Mouse (Mus musculus): ENCODE results near the gene Olfr69. TPM values are rescaled to one million over a fixed set of nuclear protein-coding genes. Genes with fewer than 3 reads are reported as not detected.
"Not testable (repeated sequence)": the region's sequence is repeated elsewhere in the genome, so short reads cannot be mapped to it uniquely, and the experiment has no call there.

The Olfr69 gene
- not detected in 2 replicates for polyA plus RNA-seq (2015; fragmentation: Nextera tagmentation; extraction: Ambion mirVana)

DNA sequence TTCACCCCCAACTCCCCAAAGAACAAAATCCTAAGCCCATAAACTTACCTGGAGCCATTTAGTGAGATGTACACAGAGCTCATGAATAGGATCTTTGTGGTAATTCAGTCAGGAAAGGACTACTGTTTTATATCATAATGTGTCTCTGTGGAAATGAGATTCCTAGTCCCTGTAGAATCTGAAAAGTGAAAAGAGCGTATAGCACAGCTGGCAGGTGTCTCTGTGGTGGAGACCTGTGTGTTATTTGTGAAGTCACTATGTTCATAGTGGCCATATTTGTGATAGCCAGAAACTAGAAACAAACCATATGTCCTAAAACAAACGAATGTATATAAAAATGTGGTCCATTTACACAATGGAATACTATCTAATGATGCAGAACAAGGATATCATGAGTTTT is at the start of gene Olfr69:
Olfr69 (minus strand) TSS at position 101 of the 400 bp plus-strand sequence.
- no peak within 1 kb of the TSS for H3K4me2 ChIP-seq
- H3K27ac ChIP-seq = no peak within 1 kb of the TSS
- H3K9ac ChIP-seq = no peak within 1 kb of the TSS
- H3K36me3 ChIP-seq = no peaks in the 10 kb centered on the region
- 72% methylated on average over 2 of the region's 2 CpGs for WGBS
- H3K9me3 ChIP-seq = no peaks in the 10 kb centered on the region
- H3K4me3 ChIP-seq (replicated peaks) = no peak within 1 kb of the TSS
- no peaks in the 10 kb centered on the region for H3K27me3 ChIP-seq (replicated peaks)
- no peaks in the 10 kb centered on the region for H3K4me1 ChIP-seq
- ATAC-seq (ENCODE audit: insufficient read depth, low FRiP score, low read depth) = no peak

DNA sequence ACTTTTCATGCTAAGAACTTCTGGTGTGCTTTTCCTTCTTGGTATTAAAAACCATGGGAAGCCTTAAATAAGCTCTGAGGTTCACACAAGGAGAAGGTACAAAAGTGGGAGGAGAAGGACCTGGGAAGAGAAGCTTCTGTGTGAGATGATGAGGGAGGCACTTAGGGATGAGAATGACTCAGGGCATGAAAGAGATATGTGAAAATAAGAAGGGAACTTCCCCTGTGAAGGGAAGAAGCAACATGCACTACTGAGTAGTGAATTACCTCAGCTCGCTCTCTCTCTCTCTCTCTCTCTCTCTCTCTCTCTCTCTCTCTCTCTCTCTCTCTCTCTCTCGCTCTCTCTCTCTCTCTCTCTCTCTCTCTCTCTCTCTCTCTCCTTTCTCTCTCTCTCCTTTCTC is 43.7 kb upstream of the Olfr69 start:
- not testable (repeated sequence) for H3K9me3 ChIP-seq; H3K4me1 ChIP-seq; ATAC-seq (ENCODE audit: insufficient read depth, low FRiP score, low read depth); H3K36me3 ChIP-seq; H3K9ac ChIP-seq; H3K27ac ChIP-seq; H3K4me3 ChIP-seq (replicated peaks); H3K27me3 ChIP-seq (replicated peaks); H3K4me2 ChIP-seq
- 100% methylated on average over 1 of the region's 2 CpGs for WGBS

DNA sequence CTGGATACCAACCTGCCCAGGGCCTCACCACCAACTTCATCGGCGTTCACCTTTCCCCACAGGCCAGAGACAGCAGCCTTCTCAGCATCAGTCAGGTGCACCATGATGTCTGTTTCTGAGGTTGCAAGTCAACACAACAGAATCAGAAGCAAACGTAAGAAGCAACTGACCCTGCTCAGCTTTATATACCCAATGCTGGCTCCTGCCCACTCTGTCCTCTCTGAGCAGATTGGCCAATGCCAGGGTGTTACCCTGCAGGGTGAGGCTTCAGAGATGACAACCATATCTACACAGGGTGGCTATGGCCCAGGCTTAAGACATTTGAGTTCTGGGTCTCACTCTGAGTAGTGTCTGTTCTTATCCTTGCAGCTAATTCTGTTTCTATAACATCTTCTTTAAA is 42.4 kb upstream of the Olfr69 start, which contains the start of gene Hbb-bt:
Hbb-bt (minus strand) TSS at position 231 of the 400 bp plus-strand sequence.
- no peak within 1 kb of the TSS for H3K27ac ChIP-seq
- peak; percentile 93 for ATAC-seq (ENCODE audit: insufficient read depth, low FRiP score, low read depth)
- WGBS = 71% methylated on average over 3 of the region's 3 CpGs

DNA sequence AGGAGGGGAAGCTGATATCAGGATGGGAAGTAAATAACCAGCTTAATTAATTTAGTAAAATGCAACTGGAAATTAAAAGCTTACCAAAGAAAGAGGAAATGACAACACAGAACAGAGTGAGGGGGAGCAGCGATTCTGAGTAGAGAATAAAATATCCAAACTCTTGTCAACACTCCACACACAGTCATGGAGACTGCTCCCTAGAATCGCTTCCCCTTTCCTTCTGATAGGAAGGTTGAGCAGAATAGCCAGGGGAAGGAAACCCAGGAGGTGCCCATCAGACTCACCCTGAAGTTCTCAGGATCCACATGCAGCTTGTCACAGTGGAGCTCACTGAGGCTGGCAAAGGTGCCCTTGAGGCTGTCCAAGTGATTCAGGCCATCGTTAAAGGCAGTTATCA is 41.8 kb upstream of the Olfr69 start:
- H3K9ac ChIP-seq; H3K9me3 ChIP-seq; H3K27ac ChIP-seq; H3K4me2 ChIP-seq; H3K36me3 ChIP-seq; H3K4me1 ChIP-seq; H3K4me3 ChIP-seq (replicated peaks); H3K27me3 ChIP-seq (replicated peaks): not testable (repeated sequence)
- ATAC-seq (ENCODE audit: insufficient read depth, low FRiP score, low read depth) = peak; percentile 19; the same call in 1 of the 2 replicates
- WGBS = no CpG with 5 or more reads among the region's 3 CpGs

More for the DNA sequence above, 42.4 kb upstream of the Olfr69 start, which contains the start of gene Hbb-bt:
- H3K36me3 ChIP-seq = no peaks in the 10 kb centered on the region
- no peak within 1 kb of the TSS for H3K9ac ChIP-seq
- no peaks in the 10 kb centered on the region for H3K27me3 ChIP-seq (replicated peaks)
- no peak within 1 kb of the TSS for H3K4me2 ChIP-seq
- no peaks in the 10 kb centered on the region for H3K9me3 ChIP-seq
- H3K4me1 ChIP-seq = no peaks in the 10 kb centered on the region
- no peak within 1 kb of the TSS for H3K4me3 ChIP-seq (replicated peaks)

DNA sequence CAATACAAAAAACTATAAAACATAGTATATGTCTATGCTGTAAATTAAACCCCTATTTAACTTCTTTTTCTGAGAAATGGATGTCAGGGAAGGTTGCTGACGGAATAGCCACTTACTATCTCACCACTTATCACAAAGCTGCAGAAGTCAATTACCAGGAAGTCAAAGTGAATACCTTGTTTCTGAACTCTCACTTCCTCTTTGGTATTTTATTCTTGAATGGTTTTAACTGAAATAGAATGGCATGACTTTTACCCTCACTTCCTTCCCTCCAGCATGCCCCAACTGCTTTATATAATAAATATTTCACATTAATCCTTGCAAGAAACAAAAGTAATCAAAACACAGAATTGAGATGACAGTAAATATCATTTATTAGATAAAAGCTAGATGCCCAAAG is 40.8 kb upstream of the Olfr69 start:
- H3K4me3 ChIP-seq (replicated peaks) = no peak overlapping the region
- no peak for ATAC-seq (ENCODE audit: insufficient read depth, low FRiP score, low read depth)
- H3K9me3 ChIP-seq = no peaks in the 10 kb centered on the region
- H3K4me2 ChIP-seq = no peak overlapping the region
- H3K36me3 ChIP-seq = no peaks in the 10 kb centered on the region
- no peak overlapping the region for H3K27ac ChIP-seq
- no peaks in the 10 kb centered on the region for H3K27me3 ChIP-seq (replicated peaks)
- 30% methylated on average over 1 of the region's 1 CpGs for WGBS
- H3K9ac ChIP-seq = no peak overlapping the region
- H3K4me1 ChIP-seq = no peaks in the 10 kb centered on the region

DNA sequence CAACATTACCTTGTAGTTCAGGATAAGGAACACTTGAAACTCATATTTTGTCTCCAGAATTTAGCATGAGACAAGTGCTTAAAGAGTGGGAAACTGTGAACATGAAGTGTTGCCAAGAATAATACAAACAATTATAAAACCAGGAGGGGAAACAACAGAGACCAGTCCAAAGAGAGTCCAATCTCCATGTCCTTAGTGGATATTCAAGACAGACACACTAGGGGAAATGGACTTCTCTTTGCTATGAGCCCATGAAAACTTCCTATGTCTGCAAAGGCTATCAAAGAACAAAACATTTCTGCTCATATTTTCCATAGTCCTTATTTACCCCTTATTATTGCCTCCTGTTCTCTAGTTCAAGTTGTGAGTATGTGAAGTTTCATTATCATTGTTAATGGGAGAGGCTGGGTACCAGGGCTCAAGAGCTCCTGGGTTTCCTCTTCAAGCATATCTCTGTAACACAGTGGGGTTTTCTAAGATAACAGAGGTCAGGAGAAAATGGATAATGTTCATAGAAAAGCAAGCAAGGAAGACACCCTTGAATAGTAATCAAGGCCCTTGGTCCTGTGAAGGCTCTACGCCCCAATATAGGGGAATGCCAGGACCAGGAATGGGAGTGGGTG is 39.9 kb upstream of the Olfr69 start:
- Histone ChIP-seq H3K4me1 (no peaks in the 10 kb centered on the region), H3K9me3 (no peaks in the 10 kb centered on the region), H3K4me2 (no peak overlapping the region), H3K27ac (no peak overlapping the region), H3K36me3 (no peaks in the 10 kb centered on the region), H3K9ac (no peak overlapping the region), H3K27me3 (replicated peaks) (no peaks in the 10 kb centered on the region), H3K4me3 (replicated peaks) (no peak overlapping the region)
- 73% methylated on average over 1 of the region's 1 CpGs for WGBS
- ATAC-seq (ENCODE audit: insufficient read depth, low FRiP score, low read depth) = peak; percentile 41; the same call in 1 of the 2 replicates

DNA sequence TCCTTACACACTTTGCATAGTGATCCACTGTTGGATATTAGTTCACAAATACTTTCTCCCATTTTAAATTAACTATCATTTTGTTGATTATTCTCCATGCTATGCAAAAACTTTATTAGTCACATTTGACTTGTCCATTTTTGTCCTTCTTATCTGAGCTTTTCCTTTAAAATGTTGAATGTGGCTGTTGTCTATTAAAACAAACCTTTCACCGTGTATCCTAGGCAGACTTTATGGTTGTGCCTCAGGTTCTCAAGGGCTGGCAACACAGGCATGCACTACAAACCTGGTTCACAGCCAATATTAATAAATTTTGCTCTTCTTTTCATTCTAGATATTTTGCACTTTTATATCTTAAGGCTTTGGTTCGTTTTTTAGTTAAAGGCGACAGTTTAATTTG is 39.4 kb upstream of the Olfr69 start:
- no peak overlapping the region for H3K4me2 ChIP-seq
- no peak overlapping the region for H3K4me3 ChIP-seq (replicated peaks)
- no peak overlapping the region for H3K9ac ChIP-seq
- no peaks in the 10 kb centered on the region for H3K4me1 ChIP-seq
- H3K27ac ChIP-seq = no peak overlapping the region
- WGBS = 72% methylated on average over 3 of the region's 3 CpGs
- H3K27me3 ChIP-seq (replicated peaks) = no peaks in the 10 kb centered on the region
- H3K9me3 ChIP-seq = no peaks in the 10 kb centered on the region
- H3K36me3 ChIP-seq = no peaks in the 10 kb centered on the region
- no peak for ATAC-seq (ENCODE audit: insufficient read depth, low FRiP score, low read depth)

DNA sequence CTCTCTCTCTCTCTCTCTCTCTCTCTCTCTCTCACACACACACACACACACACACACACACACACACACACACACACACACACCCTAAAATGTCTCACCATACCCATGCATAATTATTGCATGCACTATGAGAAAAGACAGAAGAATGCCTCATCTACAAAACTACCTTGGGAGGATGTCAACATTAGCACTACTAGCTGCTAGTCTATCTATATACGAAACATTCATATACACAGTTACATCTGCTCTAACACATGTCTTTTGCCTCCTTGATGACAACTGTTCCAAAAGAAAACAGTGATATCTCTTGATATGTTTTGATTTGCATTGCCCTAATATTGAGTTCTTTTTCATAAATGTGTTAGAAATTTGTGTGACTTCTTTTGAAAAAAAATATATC is 38.9 kb upstream of the Olfr69 start:
- Histone ChIP-seq H3K4me1 (no peaks in the 10 kb centered on the region), H3K36me3 (no peaks in the 10 kb centered on the region), H3K4me3 (replicated peaks) (no peak overlapping the region), H3K27ac (no peak overlapping the region), H3K4me2 (no peak overlapping the region), H3K9ac (no peak overlapping the region), H3K9me3 (no peaks in the 10 kb centered on the region), H3K27me3 (replicated peaks) (no peaks in the 10 kb centered on the region)
- ATAC-seq (ENCODE audit: insufficient read depth, low FRiP score, low read depth) = no peak
- WGBS = 77% methylated on average over 1 of the region's 1 CpGs

DNA sequence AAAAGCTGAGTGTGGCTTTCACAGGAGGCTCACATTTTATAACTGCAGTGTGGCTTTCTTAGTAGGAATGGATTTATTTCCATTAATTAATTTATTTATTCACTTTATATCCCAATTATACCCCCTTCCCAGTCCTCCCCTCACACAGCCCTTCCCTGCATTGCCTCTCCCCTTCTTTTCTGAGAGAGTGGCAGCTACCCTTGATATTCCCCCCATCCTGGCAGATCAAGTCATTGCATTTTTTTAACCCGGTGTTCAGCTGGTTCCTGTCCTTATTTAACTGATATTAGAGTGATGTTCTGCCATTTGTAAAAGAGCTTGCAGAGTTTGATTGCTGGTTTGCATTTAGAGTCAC is 38.4 kb upstream of the Olfr69 start:
- 52% methylated on average over 1 of the region's 1 CpGs for WGBS
- H3K4me3 ChIP-seq (replicated peaks) = no peak overlapping the region

DNA sequence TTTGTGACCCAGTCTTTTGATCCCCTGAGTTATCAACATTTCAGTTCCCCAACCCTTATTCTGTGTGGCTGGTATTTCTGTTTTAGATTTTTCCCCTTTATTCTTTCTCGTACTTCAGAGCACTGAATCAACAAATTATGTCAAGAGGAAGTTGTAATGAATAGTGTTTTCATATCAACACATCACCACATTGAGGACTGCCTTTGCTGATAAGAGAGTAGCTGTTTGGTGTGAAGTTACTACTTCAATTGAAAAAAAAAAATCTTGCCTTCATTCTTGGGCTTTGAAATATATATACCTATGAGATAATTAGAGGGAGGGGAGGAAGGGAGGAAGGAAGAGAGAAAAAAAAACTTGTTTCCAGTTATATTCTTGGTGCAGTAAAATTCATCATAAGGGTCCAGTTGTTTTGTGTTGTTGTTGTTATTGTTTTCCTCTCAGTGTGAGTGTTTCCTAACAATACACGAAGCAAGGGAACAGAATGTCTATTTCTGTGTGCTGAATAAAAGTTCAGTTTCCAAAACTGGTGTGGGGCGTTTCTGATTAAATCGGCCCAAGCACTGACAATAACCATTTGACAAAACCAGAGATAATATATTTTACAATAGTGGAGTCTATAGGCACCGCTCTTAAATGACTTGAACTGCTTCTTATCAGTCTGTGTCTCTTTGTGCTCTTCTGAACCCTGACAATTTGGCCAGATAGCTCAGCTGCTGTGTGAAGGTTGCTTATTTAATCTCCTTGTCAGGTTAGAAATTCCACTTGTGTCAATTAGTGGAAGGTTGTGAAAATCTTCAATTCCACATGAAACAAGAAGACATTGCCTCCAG is 37.8 kb upstream of the Olfr69 start:
- ATAC-seq (ENCODE audit: insufficient read depth, low FRiP score, low read depth) = no peak
- Histone ChIP-seq H3K36me3 (no peaks in the 10 kb centered on the region), H3K9me3 (no peaks in the 10 kb centered on the region), H3K4me2 (no peak overlapping the region), H3K4me3 (replicated peaks) (no peak overlapping the region), H3K4me1 (no peaks in the 10 kb centered on the region), H3K9ac (no peak overlapping the region), H3K27me3 (replicated peaks) (no peaks in the 10 kb centered on the region), H3K27ac (no peak overlapping the region)
- 44% methylated on average over 5 of the region's 5 CpGs for WGBS

More for the DNA sequence above, 38.4 kb upstream of the Olfr69 start:
- H3K9me3 ChIP-seq = no peaks in the 10 kb centered on the region
- no peak overlapping the region for H3K4me2 ChIP-seq
- H3K27ac ChIP-seq = no peak overlapping the region
- H3K9ac ChIP-seq = no peak overlapping the region
- H3K36me3 ChIP-seq = no peaks in the 10 kb centered on the region
- H3K27me3 ChIP-seq (replicated peaks) = no peaks in the 10 kb centered on the region
- H3K4me1 ChIP-seq = no peaks in the 10 kb centered on the region
- ATAC-seq (ENCODE audit: insufficient read depth, low FRiP score, low read depth) = no peak

DNA sequence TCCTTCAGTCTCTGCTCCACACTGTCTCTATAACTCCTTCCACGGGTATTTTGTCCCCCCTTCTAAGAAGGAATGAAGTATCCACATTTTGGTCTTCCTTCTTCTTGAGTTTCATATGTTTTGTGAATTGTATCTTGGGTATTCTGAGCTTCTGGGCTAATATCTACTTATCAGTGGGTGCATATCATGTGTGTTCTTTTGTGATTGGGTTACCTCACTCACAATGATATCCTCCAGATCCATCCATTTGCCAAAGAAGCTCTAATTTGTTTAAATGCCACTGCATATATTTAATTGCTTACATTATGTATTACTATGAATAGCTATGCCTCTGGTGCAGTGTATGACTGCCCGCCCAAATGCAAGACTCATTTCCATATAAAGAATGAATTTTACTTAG is 36.7 kb upstream of the Olfr69 start:
- not testable (repeated sequence) for H3K9ac ChIP-seq; ATAC-seq (ENCODE audit: insufficient read depth, low FRiP score, low read depth); H3K27ac ChIP-seq; H3K4me3 ChIP-seq (replicated peaks); H3K4me2 ChIP-seq; H3K4me1 ChIP-seq; H3K27me3 ChIP-seq (replicated peaks); H3K9me3 ChIP-seq; H3K36me3 ChIP-seq
- 64% methylated on average over 2 of the region's 2 CpGs for WGBS

DNA sequence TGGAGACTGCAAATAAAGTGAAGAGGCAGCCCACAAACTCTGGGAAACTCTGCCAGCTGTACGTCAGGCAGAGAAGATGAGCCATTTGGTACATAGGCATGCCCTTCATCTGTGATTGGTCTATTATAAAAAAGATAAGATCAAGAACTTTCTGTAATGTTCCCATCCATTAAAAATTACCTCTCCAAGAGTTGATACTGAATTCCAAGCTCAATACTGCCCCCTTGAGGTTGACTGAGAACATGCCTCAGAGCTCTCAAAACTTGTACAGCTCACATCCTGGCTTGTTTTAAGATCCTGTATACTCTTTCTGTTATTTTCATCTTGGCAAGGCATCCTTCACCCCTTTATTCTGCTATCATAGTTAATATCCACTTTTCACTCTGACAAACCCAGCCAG is 35.5 kb upstream of the Olfr69 start:
- WGBS = 58% methylated on average over 1 of the region's 1 CpGs
- Histone ChIP-seq H3K4me2 (no peak overlapping the region), H3K27me3 (replicated peaks) (no peaks in the 10 kb centered on the region), H3K4me3 (replicated peaks) (no peak overlapping the region), H3K27ac (no peak overlapping the region), H3K9ac (no peak overlapping the region), H3K9me3 (no peaks in the 10 kb centered on the region), H3K36me3 (no peaks in the 10 kb centered on the region), H3K4me1 (no peaks in the 10 kb centered on the region)
- no peak for ATAC-seq (ENCODE audit: insufficient read depth, low FRiP score, low read depth)
